Mouse (Mus musculus) adrenal gland, adult 2 months (tissue): Measurements from ENCODE around the gene Mak. TPM values are rescaled to one million over a fixed set of nuclear protein-coding genes. Genes with fewer than 3 reads are reported as not detected.

ENCODE experiments used
- DNase-seq: peaks from one replicate; pipeline ENCODE4 v3.0.0; 2021
- long read RNA-seq: library from polyadenylated mRNA; stranded (forward); transcript quantifications from one replicate; pipeline ENCODE4 v2.0.0, GENCODE M21; 2021
- polyA plus RNA-seq: library from polyadenylated mRNA; depleted of rRNA; stranded (reverse); fragments of >200 nt; gene quantifications from 2 replicates; pipeline ENCODE4 v1.2.3, GENCODE M21; 2012; rRNA removed
- total RNA-seq, 2 experiments: library from RNA; stranded (reverse); gene quantifications; 2 replicates each; pipeline ENCODE4 v1.2.3; 2021

Gene Mak
- total RNA-seq (under 1 TPM; 0.14 TPM), polyA plus RNA-seq (0.02 TPM in 1 of 2 replicates, not detected in the other)
- long read RNA-seq = 0 reads

GRCm38 (mm10) chr13:41079421-41079780 lies at the start of gene Mak:
Gene Mak, minus strand, starts transcription at chr13:41079706.
- DNase-seq = peak; percentile 78

- no peak for DNase-seq
Measured at GRCm38 (mm10) chr13:41129061-41129460, 49.6 kb upstream of the Mak start.

- DNase-seq = no peak
Measured at GRCm38 (mm10) chr13:41128326-41128725, 48.8 kb upstream of the Mak start.

GRCm38 (mm10) chr13:41123666-41124225 lies 44.2 kb upstream of the Mak start:
- DNase-seq = no peak

GRCm38 (mm10) chr13:41119152-41119945 lies 39.8 kb upstream of the Mak start:
- DNase-seq = no peak

GRCm38 (mm10) chr13:41113940-41114339 lies 34.4 kb upstream of the Mak start, which contains the start of gene Sycp2l:
Gene Sycp2l, plus strand, starts transcription at chr13:41114307.
- DNase-seq = no peak

GRCm38 (mm10) chr13:41110935-41111334 lies 31.4 kb upstream of the Mak start, which contains the start of gene Gcm2:
Gene Gcm2, minus strand, starts transcription at chr13:41111035.
- no peak for DNase-seq

GRCm38 (mm10) chr13:41105541-41105940 lies 26.0 kb upstream of the Mak start:
- DNase-seq = no peak

- DNase-seq = no peak
Measured at GRCm38 (mm10) chr13:41103841-41104525, 24.5 kb upstream of the Mak start.

GRCm38 (mm10) chr13:41100031-41100430 lies 20.5 kb upstream of the Mak start:
- DNase-seq = no peak

GRCm38 (mm10) chr13:41098325-41098724 lies 18.8 kb upstream of the Mak start:
- no peak for DNase-seq

GRCm38 (mm10) chr13:41097324-41098058 lies 18.0 kb upstream of the Mak start:
- DNase-seq = no peak

- DNase-seq = no peak
Measured at GRCm38 (mm10) chr13:41094160-41094559, 14.7 kb upstream of the Mak start.

GRCm38 (mm10) chr13:41091271-41091670 lies 11.8 kb upstream of the Mak start:
- DNase-seq = no peak

GRCm38 (mm10) chr13:41088746-41089145 lies 9.2 kb upstream of the Mak start:
- DNase-seq = no peak

- no peak for DNase-seq
Measured at GRCm38 (mm10) chr13:41085140-41085539, 5.6 kb upstream of the Mak start.

GRCm38 (mm10) chr13:41084521-41084920 lies 5.0 kb upstream of the Mak start:
- no peak for DNase-seq

GRCm38 (mm10) chr13:41080700-41081099 lies 1.2 kb upstream of the Mak start:
- no peak for DNase-seq

- no peak for DNase-seq
Measured at GRCm38 (mm10) chr13:41079859-41080258, 353 bp upstream of the Mak start.

GRCm38 (mm10) chr13:41078690-41079420 lies 651 bp downstream of the Mak start:
- no peak for DNase-seq

- DNase-seq = no peak
Measured at GRCm38 (mm10) chr13:41077921-41078320, 1.6 kb downstream of the Mak start.

- no peak for DNase-seq
Measured at GRCm38 (mm10) chr13:41073819-41074218, 5.7 kb downstream of the Mak start.
